Comparison of ENCODE assay signal across 8 mouse cellular contexts in the genomic region with DNA sequence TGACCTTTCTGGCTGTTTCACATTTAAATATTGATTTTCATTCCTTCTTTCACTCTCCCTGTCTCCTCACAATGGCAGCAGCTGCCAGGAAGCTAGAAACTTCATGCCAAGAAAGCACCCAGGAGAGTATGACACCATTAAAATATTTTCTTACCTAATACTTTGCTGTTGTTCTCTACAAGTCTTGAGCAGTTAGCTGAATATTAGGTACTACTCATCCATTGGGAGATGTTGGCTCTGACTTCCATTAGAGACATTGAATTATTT. TPM values are rescaled to one million over a fixed set of nuclear protein-coding genes. Genes with fewer than 3 reads are reported as not detected.
DNase-seq lines count a peak whose midpoint lies in the region; ATAC-seq and TF ChIP-seq lines count a peak whose summit lies in the region.

No protein-coding gene starts in this region.

- peak overlapping the region; percentile 48; the same call in 1 of the 2 replicates for H3K27ac ChIP-seq in heart, embryonic 12.5 days (ENCODE audit: poor library complexity, severe bottlenecking)
- peak overlapping the region; percentile 45 for H3K27ac ChIP-seq in lung, embryonic 15.5 days
- H3K27ac ChIP-seq in hindbrain, postnatal 0 days = peak overlapping the region; percentile 85
- peak overlapping the region; percentile 82 for H3K27ac ChIP-seq in stomach, embryonic 15.5 days

- no peak for ATAC-seq in heart, embryonic 12.5 days (ENCODE audit: insufficient number of reproducible peaks, low FRiP score)
- ATAC-seq in lung, embryonic 15.5 days (ENCODE audit: borderline replicate concordance, extremely low read depth, low FRiP score, low TSS enrichment) = 0 out of 2 replicates have a peak, but pooled peaks have one; percentile 3
- ATAC-seq in hindbrain, postnatal 0 days = no peak
- ATAC-seq in stomach, embryonic 15.5 days (ENCODE audit: insufficient read depth, low FRiP score, low read depth) = peak; percentile 18; the same call in 1 of the 2 replicates

- intact Hi-C loops in heart, postnatal 14 days (cut with DNase I) = no loop called here
- intact Hi-C loops in left cerebral cortex, postnatal 25 days (cut with DNase I) = loop anchor here (1.0 to 10.0 kb wide), 4 partner anchors 84 to 755 kb away; no protein-coding TSS in a partner anchor

- H3K27me3 ChIP-seq in heart, embryonic 12.5 days (replicated peaks) = no peaks in the 10 kb centered on the region
- 0 out of 2 replicates have a peak, but pooled peaks cover 3% of the 10 kb centered on the region for H3K27me3 ChIP-seq in lung, embryonic 15.5 days
- no peaks in the 10 kb centered on the region for H3K27me3 ChIP-seq in hindbrain, postnatal 0 days (ENCODE audit: insufficient read depth, low read length)
- H3K27me3 ChIP-seq in stomach, embryonic 15.5 days (replicated peaks) = no peaks in the 10 kb centered on the region

- no peaks in the 10 kb centered on the region; the same call in 1 of the 2 replicates for H3K9me3 ChIP-seq in heart, embryonic 12.5 days (replicated peaks)
- H3K9me3 ChIP-seq in lung, embryonic 15.5 days = no peaks in the 10 kb centered on the region
- no peaks in the 10 kb centered on the region for H3K9me3 ChIP-seq in hindbrain, postnatal 0 days (ENCODE audit: low read length)
- H3K9me3 ChIP-seq in stomach, embryonic 15.5 days = no peaks in the 10 kb centered on the region

- H3K4me1 ChIP-seq in heart, embryonic 12.5 days (replicated peaks) = peaks cover 15% of the 10 kb centered on the region
- peaks cover 29% of the 10 kb centered on the region for H3K4me1 ChIP-seq in lung, embryonic 15.5 days
- H3K4me1 ChIP-seq in hindbrain, postnatal 0 days (ENCODE audit: insufficient read depth, low read length) = 0 out of 2 replicates have a peak, but pooled peaks cover 5% of the 10 kb centered on the region
- peaks cover 4% of the 10 kb centered on the region; the same call in 1 of the 2 replicates for H3K4me1 ChIP-seq in stomach, embryonic 15.5 days

- no peak overlapping the region for H3K4me3 ChIP-seq in heart, embryonic 12.5 days
- no peak overlapping the region for H3K4me3 ChIP-seq in lung, embryonic 15.5 days
- no peak overlapping the region for H3K4me3 ChIP-seq in hindbrain, postnatal 0 days (ENCODE audit: low read length)
- no peak overlapping the region for H3K4me3 ChIP-seq in stomach, embryonic 15.5 days (replicated peaks)

- no peak overlapping the region for H3K4me2 ChIP-seq in heart, embryonic 12.5 days
- H3K4me2 ChIP-seq in lung, embryonic 15.5 days = no peak overlapping the region
- peak overlapping the region; percentile 27; the same call in 1 of the 2 replicates for H3K4me2 ChIP-seq in hindbrain, postnatal 0 days (ENCODE audit: low read depth, low read length)
- H3K4me2 ChIP-seq in stomach, embryonic 15.5 days = peak overlapping the region; percentile 3; the same call in 1 of the 2 replicates

- no peak overlapping the region for H3K9ac ChIP-seq in heart, embryonic 12.5 days
- no peak overlapping the region for H3K9ac ChIP-seq in lung, embryonic 15.5 days
- no peak overlapping the region for H3K9ac ChIP-seq in hindbrain, postnatal 0 days (replicated peaks; ENCODE audit: low read length)
- H3K9ac ChIP-seq in stomach, embryonic 15.5 days = no peak overlapping the region

- no peaks in the 10 kb centered on the region for H3K36me3 ChIP-seq in heart, embryonic 12.5 days
- H3K36me3 ChIP-seq in lung, embryonic 15.5 days = no peaks in the 10 kb centered on the region
- H3K36me3 ChIP-seq in hindbrain, postnatal 0 days (ENCODE audit: insufficient read depth, low read length) = no peaks in the 10 kb centered on the region
- no peaks in the 10 kb centered on the region for H3K36me3 ChIP-seq in stomach, embryonic 15.5 days

- TF ChIP-seq CTCF in hindbrain, postnatal 0 days (IDR thresholded peaks at IDR 0.05; ENCODE audit: low read depth) = no peak

- no peak for DNase-seq in heart, postnatal 14 days
- no peak for DNase-seq in lung, postnatal 14 days
- DNase-seq in hindbrain, postnatal 0 days (ENCODE audit: low spot score) = peak; percentile 31
- DNase-seq in urinary bladder, adult 18-20 months (ENCODE audit: low spot score in 2 of 2) = no peak
- no peak for DNase-seq in left cerebral cortex, postnatal 25 days (ENCODE audit: low spot score in 2 of 2)

RNA-seq across cellular contexts. Expression of gene Ptn, which starts 9.7 kb away (rescaled TPM):
- 282 and 283 TPM in 2 replicates for polyA plus RNA-seq in heart, embryonic 12.5 days (2016; fragmentation: Nextera tagmentation; extraction: Ambion mirVana)
- total RNA-seq in heart, postnatal 14 days (2021) = 10 to 100 TPM; 14.0 to 14.3 TPM
- 133 and 149 TPM in 2 replicates for polyA plus RNA-seq in lung, embryonic 15.5 days (2015; fragmentation: Nextera tagmentation; extraction: Ambion mirVana)
- total RNA-seq in hindbrain, postnatal 0 days (2014; rRNA removed) = 396 and 403 TPM in 2 replicates
- polyA plus RNA-seq in hindbrain, postnatal 0 days (2015; fragmentation: Nextera tagmentation; extraction: Ambion mirVana) = 1,251 and 1,433 TPM in 2 replicates
- 390 and 437 TPM in 2 replicates for polyA plus RNA-seq in stomach, embryonic 15.5 days (2015; fragmentation: Nextera tagmentation; extraction: Ambion mirVana)
- total RNA-seq in left cerebral cortex, postnatal 25 days (2021) = 100 to 1,000 TPM; 440 to 472 TPM

Comparison
In these comparisons a context has a peak if more than half of its experiments do, and no peak if none do; other contexts are left out.
1. ATAC-seq: peak in lung, embryonic 15.5 days (single experiment) and stomach, embryonic 15.5 days (single experiment); none in heart, embryonic 12.5 days (single experiment) and hindbrain, postnatal 0 days (single experiment).
2. H3K4me2 ChIP-seq: peak in hindbrain, postnatal 0 days (single experiment) and stomach, embryonic 15.5 days (single experiment); none in heart, embryonic 12.5 days (single experiment) and lung, embryonic 15.5 days (single experiment).
3. Peak in every context shown above with its lines, with median percentiles within 50 percentile points of each other: H3K27ac ChIP-seq.